Mouse (Mus musculus): ENCODE measurements around the gene Rps18. TPM values are rescaled to one million over a fixed set of nuclear protein-coding genes. Genes with fewer than 3 reads are reported as not detected.
"Not testable (repeated sequence)": the region's sequence is repeated elsewhere in the genome, so short reads cannot be mapped to it uniquely, and the experiment has no call there.

Gene Rps18
- polyA plus RNA-seq, 1 experiment: 212 TPM

- Histone ChIP-seq H3K4me3 (ENCODE audit: control insufficient read depth, low read depth, low read length) (peak within 1 kb of the TSS; percentile 85), H3K27me3 (ENCODE audit: control insufficient read depth, insufficient read depth, low read length) (no peaks in the 10 kb centered on the region), H3K36me3 (ENCODE audit: control insufficient read depth, insufficient read depth, low read length) (peaks cover 10% of the 10 kb centered on the region), H3K4me1 (ENCODE audit: control insufficient read depth, insufficient read depth, low read length) (peaks cover 19% of the 10 kb centered on the region), H3K27ac (ENCODE audit: control insufficient read depth, insufficient read depth, low read depth, low read length) (peak within 1 kb of the TSS; percentile 88)
- TF ChIP-seq POLR2A (IDR thresholded peaks at IDR 0.05; ENCODE audit: control insufficient read depth, low read depth, low read length): peak; percentile 80
- TF ChIP-seq CTCF (IDR thresholded peaks at IDR 0.05; ENCODE audit: control insufficient read depth, insufficient read depth, insufficient replicate concordance, low read depth, low read length): no peak
These were observed 46.5 kb downstream of the Rps18 start, which contains the start of gene Daxx for GRCm38 (mm10) chr17:33909077-33909868. Gene Daxx (plus strand): TSS chr17:33909414.

GRCm38 (mm10) chr17:33908331-33909076, 47.3 kb downstream of the Rps18 start:
- Histone ChIP-seq H3K27ac (ENCODE audit: control insufficient read depth, insufficient read depth, low read depth, low read length) (peak overlapping the region; percentile 62), H3K27me3 (ENCODE audit: control insufficient read depth, insufficient read depth, low read length) (no peaks in the 10 kb centered on the region), H3K4me1 (ENCODE audit: control insufficient read depth, insufficient read depth, low read length) (peaks cover 19% of the 10 kb centered on the region), H3K36me3 (ENCODE audit: control insufficient read depth, insufficient read depth, low read length) (peaks cover 10% of the 10 kb centered on the region), H3K4me3 (ENCODE audit: control insufficient read depth, low read depth, low read length) (peak overlapping the region; percentile 85)
- no peak for TF ChIP-seq POLR2A (IDR thresholded peaks at IDR 0.05; ENCODE audit: control insufficient read depth, low read depth, low read length)

GRCm38 (mm10) chr17:33904835-33905234, 51.0 kb downstream of the Rps18 start, which contains the start of gene Platr17:
Gene Platr17 (plus strand): TSS chr17:33905135.
- peaks cover 14% of the 10 kb centered on the region for H3K4me1 ChIP-seq (ENCODE audit: control insufficient read depth, insufficient read depth, low read length)
- H3K27me3 ChIP-seq (ENCODE audit: control insufficient read depth, insufficient read depth, low read length); H3K4me3 ChIP-seq (ENCODE audit: control insufficient read depth, low read depth, low read length); H3K36me3 ChIP-seq (ENCODE audit: control insufficient read depth, insufficient read depth, low read length); H3K27ac ChIP-seq (ENCODE audit: control insufficient read depth, insufficient read depth, low read depth, low read length): not testable (repeated sequence)

- peaks cover 19% of the 10 kb centered on the region for H3K4me1 ChIP-seq (ENCODE audit: control insufficient read depth, insufficient read depth, low read length)
- not testable (repeated sequence) for H3K36me3 ChIP-seq (ENCODE audit: control insufficient read depth, insufficient read depth, low read length); H3K27ac ChIP-seq (ENCODE audit: control insufficient read depth, insufficient read depth, low read depth, low read length); H3K27me3 ChIP-seq (ENCODE audit: control insufficient read depth, insufficient read depth, low read length); H3K4me3 ChIP-seq (ENCODE audit: control insufficient read depth, low read depth, low read length)
These were observed 51.7 kb downstream of the Rps18 start for GRCm38 (mm10) chr17:33903911-33904651.

GRCm38 (mm10) chr17:33902491-33902890, 53.3 kb downstream of the Rps18 start:
- no peak for TF ChIP-seq CTCF (IDR thresholded peaks at IDR 0.05; ENCODE audit: control insufficient read depth, insufficient read depth, insufficient replicate concordance, low read depth, low read length)
- TF ChIP-seq POLR2A (IDR thresholded peaks at IDR 0.05; ENCODE audit: control insufficient read depth, low read depth, low read length): no peak
- H3K27ac ChIP-seq (ENCODE audit: control insufficient read depth, insufficient read depth, low read depth, low read length): no peak overlapping the region
- no peak overlapping the region for H3K4me3 ChIP-seq (ENCODE audit: control insufficient read depth, low read depth, low read length)
- H3K27me3 ChIP-seq (ENCODE audit: control insufficient read depth, insufficient read depth, low read length): no peaks in the 10 kb centered on the region
- peaks cover 14% of the 10 kb centered on the region for H3K4me1 ChIP-seq (ENCODE audit: control insufficient read depth, insufficient read depth, low read length)
- H3K36me3 ChIP-seq (ENCODE audit: control insufficient read depth, insufficient read depth, low read length): no peaks in the 10 kb centered on the region

GRCm38 (mm10) chr17:33902079-33902478, 53.7 kb downstream of the Rps18 start:
- no peaks in the 10 kb centered on the region for H3K27me3 ChIP-seq (ENCODE audit: control insufficient read depth, insufficient read depth, low read length)
- H3K36me3 ChIP-seq (ENCODE audit: control insufficient read depth, insufficient read depth, low read length): no peaks in the 10 kb centered on the region
- no peak overlapping the region for H3K27ac ChIP-seq (ENCODE audit: control insufficient read depth, insufficient read depth, low read depth, low read length)
- H3K4me3 ChIP-seq (ENCODE audit: control insufficient read depth, low read depth, low read length): no peak overlapping the region
- TF ChIP-seq POLR2A (IDR thresholded peaks at IDR 0.05; ENCODE audit: control insufficient read depth, low read depth, low read length) (no peak), CTCF (IDR thresholded peaks at IDR 0.05; ENCODE audit: control insufficient read depth, insufficient read depth, insufficient replicate concordance, low read depth, low read length) (no peak)
- peaks cover 14% of the 10 kb centered on the region for H3K4me1 ChIP-seq (ENCODE audit: control insufficient read depth, insufficient read depth, low read length)

Other genes starting within 250 kb of the Rps18 start
- gene March2, start 237.3 kb downstream of the Rps18 start, polyA plus RNA-seq (2012; rRNA removed): 92.4 and 96.3 TPM in 2 replicates
- 184 and 196 TPM in 2 replicates for gene Rab11b, start 195.5 kb downstream of the Rps18 start, polyA plus RNA-seq (2012; rRNA removed)
- gene Angptl4, start 174.2 kb downstream of the Rps18 start, polyA plus RNA-seq (2012; rRNA removed): 3.3 and 4.3 TPM in 2 replicates
- gene Kank3, start 145.5 kb downstream of the Rps18 start, polyA plus RNA-seq (2012; rRNA removed): 146 and 156 TPM in 2 replicates
- 716 and 819 TPM in 2 replicates for gene Rps28, start 131.4 kb downstream of the Rps18 start, polyA plus RNA-seq (2012; rRNA removed)
- gene Ndufa7, start 131.4 kb downstream of the Rps18 start, polyA plus RNA-seq (2012; rRNA removed): 601 and 663 TPM in 2 replicates
- gene Cd320, start 112.9 kb downstream of the Rps18 start, polyA plus RNA-seq (2012; rRNA removed): 264 and 291 TPM in 2 replicates
- not detected in 2 replicates for gene Gm7029, start 82.2 kb downstream of the Rps18 start, polyA plus RNA-seq (2012; rRNA removed)
- 7.7 and 8.6 TPM in 2 replicates for gene Kifc1, start 65.3 kb downstream of the Rps18 start, polyA plus RNA-seq (2012; rRNA removed)
- gene Platr17, start 50.9 kb downstream of the Rps18 start, polyA plus RNA-seq (2012; rRNA removed): not detected in 2 replicates
- 157 and 183 TPM in 2 replicates for gene Daxx, start 46.6 kb downstream of the Rps18 start, polyA plus RNA-seq (2012; rRNA removed)
- gene Tapbp, start 40.1 kb downstream of the Rps18 start, polyA plus RNA-seq (2012; rRNA removed): 71.7 and 80.8 TPM in 2 replicates
- 65.0 and 66.5 TPM in 2 replicates for gene Zbtb22, start 40.1 kb downstream of the Rps18 start, polyA plus RNA-seq (2012; rRNA removed)
- gene Rgl2, start 26.5 kb downstream of the Rps18 start, polyA plus RNA-seq (2012; rRNA removed): 83.4 and 93.0 TPM in 2 replicates
- gene Pfdn6, start 15.7 kb downstream of the Rps18 start, polyA plus RNA-seq (2012; rRNA removed): 54.8 and 58.7 TPM in 2 replicates
- 25.1 and 25.4 TPM in 2 replicates for gene Wdr46, start 15.3 kb downstream of the Rps18 start, polyA plus RNA-seq (2012; rRNA removed)
- 9.1 and 10.4 TPM in 2 replicates for gene B3galt4, start 4.5 kb downstream of the Rps18 start, polyA plus RNA-seq (2012; rRNA removed)
- 45.7 and 48.5 TPM in 2 replicates for gene Vps52, start 189 bp downstream of the Rps18 start, polyA plus RNA-seq (2012; rRNA removed)
- 276 and 298 TPM in 2 replicates for gene H2-K1, start 44.3 kb upstream of the Rps18 start, polyA plus RNA-seq (2012; rRNA removed)
- 27.8 and 31.4 TPM in 2 replicates for gene Ring1, start 68.7 kb upstream of the Rps18 start, polyA plus RNA-seq (2012; rRNA removed)
- 24.5 and 25.0 TPM in 2 replicates for gene H2-Ke6, start 72.1 kb upstream of the Rps18 start, polyA plus RNA-seq (2012; rRNA removed)
- 33.4 and 36.3 TPM in 2 replicates for gene Slc39a7, start 75.7 kb upstream of the Rps18 start, polyA plus RNA-seq (2012; rRNA removed)
- 25.5 and 28.0 TPM in 2 replicates for gene Rxrb, start 75.8 kb upstream of the Rps18 start, polyA plus RNA-seq (2012; rRNA removed)
- gene Col11a2, start 83.4 kb upstream of the Rps18 start, polyA plus RNA-seq (2012; rRNA removed): 2.4 and 2.8 TPM in 2 replicates
- 0.10 and 0.22 TPM in 2 replicates for gene H2-Oa, start 136.3 kb upstream of the Rps18 start, polyA plus RNA-seq (2012; rRNA removed)
- gene H2-DMa, start 163.5 kb upstream of the Rps18 start, polyA plus RNA-seq (2012; rRNA removed): 33.8 and 40.7 TPM in 2 replicates
- 164 and 178 TPM in 2 replicates for gene Brd2, start 166.6 kb upstream of the Rps18 start, polyA plus RNA-seq (2012; rRNA removed)
- gene H2-DMb2, start 187.3 kb upstream of the Rps18 start, polyA plus RNA-seq (2012; rRNA removed): 0.27 and 0.41 TPM in 2 replicates
- gene H2-DMb1, start 197.1 kb upstream of the Rps18 start, polyA plus RNA-seq (2012; rRNA removed): 8.0 and 9.5 TPM in 2 replicates
- gene Tap1, start 231.6 kb upstream of the Rps18 start, polyA plus RNA-seq (2012; rRNA removed): 1.5 TPM in 2 replicates
- 1.7 TPM in 2 replicates for gene Psmb9, start 231.8 kb upstream of the Rps18 start, polyA plus RNA-seq (2012; rRNA removed)
- 2.0 and 2.3 TPM in 2 replicates for gene Psmb8, start 241.7 kb upstream of the Rps18 start, polyA plus RNA-seq (2012; rRNA removed)
- 1.3 and 2.0 TPM in 2 replicates for gene Tap2, start 247.5 kb upstream of the Rps18 start, polyA plus RNA-seq (2012; rRNA removed)

All from testis, adult 2 months (tissue).